Mouse (Mus musculus) cerebellum, adult (tissue): ENCODE results near the gene Tlr5.

Source experiments
- ATAC-seq: cut with Nextera tagmentation; 2 replicates; pipeline ENCODE4 v1.9.2; 2017; ENCODE audit warnings: mild to moderate bottlenecking, moderate library complexity, mixed read lengths; ENCODE audit not compliant: insufficient number of reproducible peaks, low FRiP score, low TSS enrichment

The Tlr5 gene

DNA sequence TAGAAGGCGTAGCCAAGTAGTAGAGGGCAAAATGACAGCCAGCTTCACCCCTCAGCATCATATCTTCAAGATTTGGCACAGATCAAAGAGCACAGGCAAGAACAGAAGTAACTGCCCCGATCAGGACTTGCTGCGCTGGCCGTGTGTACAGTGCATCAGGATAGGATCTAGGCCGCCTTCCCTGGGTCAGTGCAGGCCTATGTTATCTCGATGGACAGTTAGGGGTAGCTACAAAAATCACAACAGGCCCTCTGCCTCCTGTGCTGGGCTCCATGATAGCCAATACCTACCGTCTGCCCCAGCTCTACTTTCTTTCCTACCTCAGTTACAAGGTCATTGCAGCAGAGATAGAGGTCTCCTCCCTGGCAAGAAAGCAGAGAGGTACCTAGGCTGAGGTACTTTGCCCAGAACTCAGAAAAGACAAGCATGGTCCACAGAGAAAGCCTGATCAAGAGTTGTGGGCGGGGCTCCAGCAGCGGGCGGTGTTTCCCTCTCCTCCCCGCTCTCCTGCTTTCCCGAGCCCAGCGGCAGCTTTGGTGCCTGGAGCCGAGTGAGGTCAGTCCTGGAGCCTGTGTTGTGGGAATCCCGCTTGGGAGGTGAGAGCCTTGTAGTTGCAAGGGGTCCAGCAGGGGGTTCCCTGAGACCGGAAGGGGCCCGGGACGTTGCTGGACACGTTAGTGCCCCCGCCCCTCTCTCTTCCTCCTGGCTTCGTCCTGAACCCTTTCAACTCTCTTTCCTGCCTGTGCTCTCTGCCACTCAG is at the start of gene Tlr5:
TSS of gene Tlr5 (plus strand) at position 502 of the 760 bp plus-strand sequence.
- no peak for ATAC-seq

GRCm38 (mm10) chr1:182905669-182906068 is 48.9 kb upstream of the Tlr5 start:
- ATAC-seq = no peak

DNA sequence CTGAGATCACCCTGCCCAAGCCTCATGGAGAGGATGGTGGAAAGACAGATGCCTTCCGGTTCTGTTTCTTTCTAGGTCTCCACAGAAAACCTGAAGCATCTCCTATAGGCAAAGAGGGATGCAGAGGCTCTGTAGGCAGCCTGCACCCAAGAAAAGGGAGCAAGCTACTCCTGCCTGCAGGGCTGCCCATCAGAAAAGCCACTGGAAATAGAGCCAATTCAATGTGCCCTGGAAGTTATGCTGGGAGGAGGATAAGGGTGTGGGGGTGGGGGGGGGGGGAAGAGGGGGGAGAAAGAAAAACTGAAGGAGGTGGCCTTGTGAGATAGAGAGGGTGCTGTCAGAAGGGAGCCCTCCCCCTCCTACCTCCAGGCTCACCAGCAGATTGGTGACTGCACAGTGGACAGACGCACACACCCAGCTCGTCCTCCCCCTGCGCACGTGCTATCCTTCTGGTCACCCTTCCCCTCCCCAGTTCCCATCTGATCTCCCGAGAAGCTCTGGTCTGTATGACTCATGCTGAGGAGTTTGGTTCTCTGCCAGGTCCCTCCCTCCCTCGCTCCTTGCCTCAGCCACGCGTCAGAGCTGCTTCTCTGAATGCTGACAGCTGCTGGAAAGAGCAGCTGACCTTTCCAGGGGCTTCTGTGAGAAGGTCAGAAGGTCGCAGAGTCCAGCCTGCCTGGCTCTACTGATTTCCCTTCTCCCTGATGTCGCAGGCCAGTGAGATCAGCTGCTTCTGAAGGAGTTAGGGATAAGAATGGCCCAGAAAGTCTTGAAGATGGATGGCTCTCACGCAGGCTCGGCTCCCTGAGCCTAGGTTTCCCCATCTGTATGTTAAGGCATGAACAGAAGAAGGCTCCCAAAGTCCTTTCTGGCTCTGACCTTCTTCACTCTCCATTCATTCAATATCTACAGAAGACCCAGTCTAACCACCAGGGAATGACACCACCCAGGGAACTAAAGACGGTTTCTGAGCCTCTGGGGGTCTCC is 46.2 kb upstream of the Tlr5 start:
- ATAC-seq = no peak

DNA sequence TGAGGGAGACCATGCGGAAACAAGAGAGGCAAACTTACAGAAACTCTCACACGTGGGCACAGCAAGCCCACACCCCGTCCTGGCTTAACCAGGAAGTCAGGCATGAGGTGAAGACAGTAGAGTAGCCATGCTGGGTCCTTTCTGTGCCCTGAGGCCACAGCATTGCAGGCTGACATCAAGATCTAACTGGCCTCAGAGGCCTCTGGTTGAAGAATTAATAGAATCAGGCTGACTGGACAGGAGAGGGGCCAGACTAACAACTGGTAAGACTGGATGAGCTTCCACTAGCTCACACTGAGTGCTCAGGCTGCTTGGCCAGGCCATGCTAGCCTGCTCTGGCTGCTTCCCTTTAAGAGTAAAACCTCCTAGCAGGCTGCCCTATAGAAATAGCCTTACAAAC is 45.5 kb upstream of the Tlr5 start:
- no peak for ATAC-seq

- no peak for ATAC-seq
Observed at GRCm38 (mm10) chr1:182909596-182909995, 45.0 kb upstream of the Tlr5 start.

DNA sequence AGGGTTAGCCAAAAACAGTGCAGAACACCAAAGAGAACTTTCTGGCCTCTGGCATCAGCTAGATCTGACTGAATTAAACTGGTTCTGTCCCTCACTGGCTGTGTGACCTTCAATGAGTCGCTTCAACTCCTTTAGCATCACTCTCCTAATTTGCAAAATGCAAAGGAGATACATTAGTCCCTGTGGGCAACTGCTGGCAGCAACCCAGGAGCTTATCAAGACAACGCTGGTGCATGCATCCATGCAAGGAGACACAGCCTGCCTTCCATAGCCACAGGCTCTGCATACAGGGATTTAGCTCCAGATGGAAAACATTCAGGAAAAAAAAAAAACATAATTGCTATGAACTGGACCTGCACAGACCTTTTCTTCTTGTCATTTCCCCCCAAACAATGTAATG is 42.0 kb upstream of the Tlr5 start:
- ATAC-seq = no peak

DNA sequence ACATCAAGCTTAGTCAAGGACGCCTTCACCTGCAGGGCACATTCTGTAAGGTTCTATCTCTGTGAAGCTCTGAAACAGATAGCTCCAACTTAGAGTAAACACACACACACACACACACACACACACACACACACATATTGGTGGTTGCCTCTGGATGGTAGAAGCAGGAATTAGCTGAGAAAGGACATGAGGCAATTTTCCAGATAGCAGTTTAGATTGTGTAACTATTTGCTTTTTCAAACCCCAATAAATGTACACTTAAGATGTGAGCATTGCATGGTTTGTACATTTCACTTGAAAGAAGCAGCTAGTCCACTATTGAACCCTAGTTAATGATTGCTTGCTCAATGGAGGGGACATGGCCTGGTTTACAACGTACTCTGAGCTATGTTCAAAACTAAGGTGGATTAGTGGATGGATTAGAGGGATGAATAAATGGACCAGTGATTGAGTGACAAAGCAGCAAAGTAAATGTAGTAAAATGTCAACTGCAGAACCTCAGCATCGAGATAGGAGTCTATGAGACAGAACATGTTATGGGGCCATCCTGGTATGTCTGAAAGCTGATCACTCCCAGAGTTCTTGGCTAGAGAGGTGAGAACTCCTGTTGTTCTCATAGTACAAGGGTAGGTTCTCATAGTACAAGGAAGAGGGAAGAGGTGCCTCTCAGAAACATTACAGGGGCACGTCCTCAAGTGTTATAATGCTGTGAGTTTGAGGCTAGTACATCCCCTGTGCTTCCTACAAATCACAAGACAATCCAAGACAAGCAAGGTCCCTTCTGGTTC is 40.3 kb upstream of the Tlr5 start:
- ATAC-seq = no peak

DNA sequence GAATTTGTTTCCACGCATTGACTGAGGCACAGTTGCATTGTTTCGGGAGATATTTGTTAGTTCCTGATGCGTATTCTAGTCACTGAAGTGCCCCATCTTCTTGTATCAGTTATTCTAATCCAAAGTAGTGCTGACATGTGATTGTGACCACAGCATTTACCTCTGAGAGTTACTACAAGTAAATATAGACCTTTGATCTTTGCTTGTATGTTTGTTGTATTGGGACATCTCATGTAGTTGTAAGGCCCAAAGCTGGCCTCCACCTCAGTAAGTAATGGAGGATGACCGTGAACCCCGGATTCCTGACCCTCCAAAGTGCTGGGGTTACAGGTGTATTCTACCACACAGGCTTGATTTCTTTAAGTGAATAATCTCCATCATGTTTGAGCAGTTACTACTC is 38.4 kb upstream of the Tlr5 start:
- ATAC-seq = no peak

- ATAC-seq = no peak
Observed at GRCm38 (mm10) chr1:182918718-182919346, 35.8 kb upstream of the Tlr5 start.

DNA sequence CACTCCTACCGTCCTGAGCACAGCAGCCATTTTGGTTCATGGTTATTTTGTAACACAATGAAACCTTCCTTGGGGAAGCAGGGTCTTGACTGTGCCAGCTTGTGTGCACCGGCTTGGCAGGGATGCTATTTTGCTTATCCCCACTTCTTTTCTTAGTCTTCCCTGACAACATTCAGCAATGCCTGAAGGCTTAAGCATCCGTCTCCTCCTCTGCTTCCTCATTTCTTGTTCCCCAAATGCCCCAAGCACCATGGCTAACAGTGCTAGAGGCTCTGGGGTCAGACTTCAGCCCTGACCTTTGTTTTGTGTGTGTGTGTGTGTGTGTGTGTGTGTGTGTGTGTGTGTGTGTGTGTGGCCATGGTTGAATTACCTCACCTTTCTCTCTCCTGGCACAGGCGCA is 31.8 kb upstream of the Tlr5 start:
- ATAC-seq = no peak

DNA sequence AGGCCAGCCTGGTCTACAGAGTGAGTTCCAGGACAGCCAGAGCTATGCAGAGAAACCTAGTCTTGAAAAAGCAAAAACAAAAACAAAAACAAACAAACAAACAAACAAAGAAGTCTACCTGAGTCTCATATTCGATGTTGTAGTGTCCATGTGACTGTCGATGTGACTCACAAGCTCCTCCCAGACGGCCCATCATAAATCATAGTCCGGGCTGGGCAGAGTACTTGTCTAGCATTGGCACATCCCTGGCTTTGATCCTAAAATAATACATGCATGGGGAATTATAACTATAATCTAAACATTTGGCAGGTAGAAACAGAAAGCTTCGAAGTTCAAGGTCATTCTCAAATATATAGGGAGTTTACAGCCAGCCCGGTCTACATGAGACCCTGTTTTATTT is 28.1 kb upstream of the Tlr5 start:
- no peak for ATAC-seq

DNA sequence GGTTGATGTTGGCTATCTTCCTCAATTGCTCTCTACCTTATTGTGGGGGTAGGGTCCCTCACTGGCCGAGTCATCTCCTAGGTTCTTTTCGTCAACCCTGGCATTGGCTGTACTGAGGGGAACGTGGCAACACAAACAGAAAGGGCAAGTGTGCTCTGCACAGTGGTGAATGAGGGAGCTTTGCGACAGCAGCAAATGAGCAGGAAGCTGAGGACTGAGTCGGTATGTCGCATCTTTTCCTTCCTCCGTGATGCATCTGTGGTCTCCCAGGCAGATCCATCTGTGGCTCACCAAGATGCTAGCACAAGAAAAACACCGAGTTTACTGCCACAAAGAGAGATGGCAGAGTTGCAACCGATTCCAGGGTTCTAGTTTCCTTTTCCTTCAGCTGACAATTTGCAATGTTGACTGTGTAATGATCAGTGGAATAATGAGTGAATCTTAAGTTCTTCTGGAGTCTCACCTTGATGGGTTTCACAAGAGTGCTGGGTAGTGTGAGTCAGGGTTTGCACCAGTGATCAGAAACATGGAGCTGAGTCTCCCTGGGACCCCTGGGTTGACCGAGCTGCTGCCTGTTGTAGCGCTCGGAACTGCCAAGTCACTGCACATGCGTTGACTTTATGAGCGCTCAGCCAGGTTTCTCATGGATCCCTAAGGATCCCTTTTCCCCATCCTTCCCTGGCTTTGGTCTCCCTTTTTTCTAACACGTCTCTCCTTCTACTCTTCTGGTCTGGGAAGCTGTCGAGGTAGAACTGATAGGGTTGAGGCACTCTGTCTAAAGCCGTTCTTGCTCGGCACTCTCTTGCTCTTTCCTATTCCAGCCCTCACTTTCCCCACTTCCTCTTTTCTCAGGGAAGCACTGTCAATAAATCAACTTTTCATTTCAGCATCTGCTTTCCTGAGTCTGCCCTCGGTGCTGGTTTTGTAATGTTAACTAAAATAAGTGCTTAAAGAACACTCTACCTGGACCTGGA is 26.4 kb upstream of the Tlr5 start:
- no peak for ATAC-seq

DNA sequence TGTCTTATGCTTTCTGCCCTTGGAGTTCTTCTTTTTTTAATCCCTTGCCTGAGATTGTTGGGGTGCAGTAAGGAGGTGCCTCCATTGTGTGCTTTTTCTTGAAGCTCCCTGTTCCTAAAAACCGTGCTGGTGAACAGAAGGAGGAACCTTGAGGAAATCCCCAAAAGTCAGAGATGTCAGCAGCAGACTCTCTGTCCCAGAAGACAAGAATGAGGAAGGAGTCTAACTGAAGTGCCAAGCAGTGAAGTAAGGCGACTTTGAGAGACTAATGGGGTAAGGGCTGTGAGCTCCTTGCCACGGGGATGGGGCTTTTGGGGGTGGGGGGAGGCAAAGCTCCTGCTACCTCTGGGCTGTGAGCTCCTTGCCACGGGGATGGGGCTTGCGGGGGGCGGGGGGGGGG is 19.1 kb upstream of the Tlr5 start:
- no peak for ATAC-seq

DNA sequence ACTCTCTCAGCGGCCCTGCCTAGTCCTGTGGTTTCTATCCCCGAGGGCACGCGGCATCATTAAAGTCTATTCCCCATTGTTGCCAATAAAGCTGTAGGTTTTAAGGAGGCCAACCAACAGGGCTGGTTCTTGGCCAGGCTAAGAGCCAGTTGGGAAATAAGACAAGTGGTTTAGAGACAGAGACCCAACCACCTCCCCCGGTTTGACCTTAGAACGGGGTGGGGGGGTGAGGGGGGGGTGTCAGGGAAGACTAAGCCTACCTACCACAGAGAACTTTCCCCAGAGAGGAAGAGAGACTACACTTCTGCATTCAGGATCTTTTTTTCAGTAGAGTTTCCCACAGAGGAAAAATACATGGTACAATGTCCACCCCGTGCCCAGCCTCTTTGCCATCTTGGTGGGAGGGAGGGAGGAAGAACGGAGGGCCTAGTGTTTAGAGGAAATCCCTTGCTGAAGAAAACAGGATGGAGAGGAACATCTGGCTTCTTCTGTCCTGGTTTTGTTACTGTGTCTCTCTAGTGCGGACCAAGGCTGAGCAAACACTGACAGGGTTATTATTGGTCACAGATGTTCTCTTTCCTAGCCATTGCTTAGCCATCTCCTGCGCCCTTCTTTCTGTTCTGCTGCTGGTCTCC is 17.0 kb upstream of the Tlr5 start:
- no peak for ATAC-seq

DNA sequence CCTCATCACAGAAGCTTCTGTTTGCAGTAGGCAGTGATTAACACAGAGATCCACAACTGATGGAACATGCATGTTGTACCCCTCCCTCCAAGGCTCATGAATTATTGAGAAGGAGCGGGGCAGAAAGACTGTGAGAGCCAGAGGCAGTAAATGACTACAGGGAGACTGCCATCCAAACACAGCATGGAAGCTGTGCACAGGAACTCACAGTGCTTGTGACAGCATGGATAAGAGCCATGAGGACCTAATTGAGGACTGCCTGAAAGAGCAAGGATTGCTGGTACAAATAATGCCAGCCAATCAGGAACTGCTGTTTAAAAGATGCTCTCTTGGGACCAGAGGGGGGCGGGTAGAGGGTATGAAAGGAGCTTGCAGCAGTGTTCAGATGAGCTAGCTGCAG is 12.7 kb upstream of the Tlr5 start:
- ATAC-seq = no peak

- no peak for ATAC-seq
Observed at GRCm38 (mm10) chr1:182943911-182944310, 10.7 kb upstream of the Tlr5 start.

GRCm38 (mm10) chr1:182944638-182945037 is 9.9 kb upstream of the Tlr5 start:
- ATAC-seq = no peak

GRCm38 (mm10) chr1:182945561-182945960 is 9.0 kb upstream of the Tlr5 start:
- ATAC-seq = no peak

DNA sequence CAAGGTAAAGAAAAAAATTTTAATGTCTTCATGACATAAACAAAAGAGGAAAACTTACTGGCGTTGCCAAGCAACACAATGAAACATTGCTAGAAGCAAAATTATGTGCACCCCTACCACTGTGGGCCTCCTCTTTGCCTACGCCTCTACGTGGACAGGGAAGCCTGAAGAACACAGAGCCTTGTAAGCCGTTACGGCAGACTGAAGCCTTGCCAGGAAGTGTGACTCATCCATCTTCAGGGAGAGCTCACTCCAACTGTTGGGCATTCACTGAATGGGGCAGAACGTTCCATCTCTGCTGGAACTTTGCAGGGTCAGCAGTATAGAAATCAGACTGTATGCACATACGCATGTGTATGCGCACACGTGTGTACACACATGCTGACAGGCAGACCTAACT is 3.3 kb upstream of the Tlr5 start:
- no peak for ATAC-seq
